ENCODE assay signal across 13 mouse cellular contexts in the genomic region with DNA sequence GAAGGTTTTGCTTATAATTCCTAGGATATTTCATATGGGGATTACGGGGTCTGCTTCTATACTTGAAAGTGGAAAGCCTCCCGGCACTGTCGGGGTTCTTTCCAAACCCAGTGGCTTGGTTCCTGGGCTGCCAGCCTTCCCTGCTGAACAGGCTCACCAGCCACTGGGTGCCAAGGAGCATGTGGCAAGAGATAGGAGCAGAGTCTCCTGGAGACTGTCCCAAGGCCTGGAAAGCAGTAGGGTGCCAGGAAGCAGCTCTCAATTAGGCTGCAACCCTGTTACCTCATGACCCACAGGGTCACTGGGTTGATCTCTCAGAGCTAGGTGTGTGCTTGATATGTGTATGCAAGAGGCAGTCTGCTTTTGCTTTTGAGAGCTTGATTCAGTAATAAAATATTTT. TPM values are rescaled to one million over a fixed set of nuclear protein-coding genes. Genes with fewer than 3 reads are reported as not detected.
DNase-seq lines count a peak whose midpoint lies in the region; ATAC-seq and TF ChIP-seq lines count a peak whose summit lies in the region.
"Had no signal": no experiment of that assay in that cellular context is flagged by ENCODE, and none has a peak within 500 bp of the region (broad histone marks: within the 10 kb centered on the region; RNA-seq: fewer than 3 reads in every experiment).

No protein-coding gene starts in this region.

- no peaks in the 10 kb centered on the region for H3K9me3 ChIP-seq in heart, embryonic 12.5 days (replicated peaks)
- H3K9me3 ChIP-seq in heart, embryonic 11.5 days (replicated peaks; ENCODE audit: control insufficient read depth, low read length): no peaks in the 10 kb centered on the region
- H3K9me3 ChIP-seq in CH12.LX (replicated peaks; ENCODE audit: low read length): peaks cover 3% of the 10 kb centered on the region
- H3K9me3 ChIP-seq: liver, embryonic 15.5 days; midbrain, embryonic 12.5 days had no signal

- H3K79me2 ChIP-seq in CH12.LX (replicated peaks; ENCODE audit: control insufficient read depth, extremely low read depth, insufficient read depth, poor library complexity, severe bottlenecking): peaks cover 22% of the 10 kb centered on the region

- 0 out of 2 replicates have a peak overlapping the region, but pooled peaks have one; percentile 27 for H3K27ac ChIP-seq in heart, embryonic 12.5 days (ENCODE audit: poor library complexity, severe bottlenecking)
- H3K27ac ChIP-seq in heart, embryonic 11.5 days (ENCODE audit: low read depth, low read length): no peak overlapping the region
- no peak overlapping the region for H3K27ac ChIP-seq in CH12.LX (ENCODE audit: insufficient read depth, low read depth)
- H3K27ac ChIP-seq: midbrain, embryonic 12.5 days; stomach, postnatal 0 days had no signal

- no peak for ATAC-seq in heart, embryonic 12.5 days (ENCODE audit: insufficient number of reproducible peaks, low FRiP score)
- ATAC-seq in heart, embryonic 11.5 days (replicated peaks; ENCODE audit: insufficient number of reproducible peaks, low FRiP score, low TSS enrichment): no peak

- no peak for TF ChIP-seq RAD21 in CH12.LX (IDR thresholded peaks at IDR 0.05; ENCODE audit: low read depth, low read length)

- H3K36me3 ChIP-seq in heart, embryonic 12.5 days: no peaks in the 10 kb centered on the region
- H3K36me3 ChIP-seq in heart, embryonic 11.5 days (ENCODE audit: control insufficient read depth, insufficient read depth, low read length): no peaks in the 10 kb centered on the region
- H3K36me3 ChIP-seq in CH12.LX (replicated peaks in 1 of 2; ENCODE audit: control insufficient read depth in 1 of 2, insufficient read depth in 1 of 2, low read length in 1 of 2): peaks cover 0 to 6% of the 10 kb centered on the region in 2 experiments
- H3K36me3 ChIP-seq: liver, embryonic 15.5 days; midbrain, embryonic 12.5 days had no signal

- dilution Hi-C loops in CH12.LX (cut with MboI; ENCODE audit: extremely low pct_ligation_motif_present, extremely low pct_unique_long_range_greater_than_20kb, low sequenced_read_pairs): no loop called here

- no peak for TF ChIP-seq POLR2A in CH12.LX (IDR thresholded peaks at IDR 0.05; ENCODE audit: low read depth, low read length)

- TF ChIP-seq CTCF in CH12.LX (conservative IDR thresholded peaks at IDR 0.05 in 1 of 2, IDR thresholded peaks at IDR 0.05 in 1 of 2; ENCODE audit: low read depth in 2 of 2, low read length in 2 of 2): no peak

- peak; percentile 47 to 55 for DNase-seq in cerebellum, adult 18-20 months
- DNase-seq in cerebellum, postnatal 36 days: no peak
- no peak for DNase-seq in CH12.LX (ENCODE audit: extremely low read depth)
- DNase-seq in cerebellum, postnatal 14 days: peak; percentile 40
- no peak for DNase-seq in embryo, embryonic 10.5 days (ENCODE audit: low spot score)
- no peak for DNase-seq in left cerebral cortex, postnatal 14 days (ENCODE audit: low spot score in 2 of 2)
- DNase-seq: embryo, embryonic 11 days; right cerebral cortex, postnatal 4 days had no signal

- 85% methylated on average over 3 of the region's 3 CpGs for WGBS in heart, embryonic 12.5 days
- WGBS in heart, embryonic 11.5 days (ENCODE audit: insufficient replicate concordance): 86% methylated on average over 3 of the region's 3 CpGs

- no peak overlapping the region for H3K9ac ChIP-seq in heart, embryonic 12.5 days
- H3K9ac ChIP-seq in heart, embryonic 11.5 days (ENCODE audit: low read depth, low read length): no peak overlapping the region
- H3K9ac ChIP-seq in CH12.LX (ENCODE audit: insufficient read depth, low read depth): no peak overlapping the region
- H3K9ac ChIP-seq: liver, embryonic 15.5 days; midbrain, embryonic 12.5 days had no signal

- no peak for TF ChIP-seq EP300 in CH12.LX (IDR thresholded peaks at IDR 0.05; ENCODE audit: low read length)

- H3K27me3 ChIP-seq in heart, embryonic 12.5 days (replicated peaks): no peaks in the 10 kb centered on the region
- no peaks in the 10 kb centered on the region for H3K27me3 ChIP-seq in heart, embryonic 11.5 days (ENCODE audit: control insufficient read depth, insufficient read depth, low read length)
- peaks cover 41% of the 10 kb centered on the region for H3K27me3 ChIP-seq in CH12.LX (replicated peaks)

- no peak overlapping the region for H3K4me3 ChIP-seq in heart, embryonic 12.5 days
- H3K4me3 ChIP-seq in heart, embryonic 11.5 days (ENCODE audit: low read depth, low read length): no peak overlapping the region
- H3K4me3 ChIP-seq in CH12.LX (replicated peaks in 1 of 3; ENCODE audit: low read depth in 2 of 3, low read length in 2 of 3, poor library complexity in 1 of 3): no peak overlapping the region
- H3K4me3 ChIP-seq: midbrain, embryonic 12.5 days had no signal

- H3K4me2 ChIP-seq in heart, embryonic 12.5 days: no peak overlapping the region
- no peak overlapping the region for H3K4me2 ChIP-seq in heart, embryonic 11.5 days
- no peak overlapping the region for H3K4me2 ChIP-seq in CH12.LX (ENCODE audit: insufficient read depth, low read depth, poor library complexity, severe bottlenecking)
- H3K4me2 ChIP-seq: midbrain, embryonic 12.5 days had no signal

- peaks cover 14% of the 10 kb centered on the region for H3K4me1 ChIP-seq in heart, embryonic 12.5 days (replicated peaks)
- H3K4me1 ChIP-seq in heart, embryonic 11.5 days (ENCODE audit: control insufficient read depth, insufficient read depth, low read length): peaks cover 11% of the 10 kb centered on the region; the same call in 1 of the 2 replicates
- peaks cover 10 to 25% of the 10 kb centered on the region in 2 experiments for H3K4me1 ChIP-seq in CH12.LX (ENCODE audit: control insufficient read depth in 1 of 2, insufficient read depth in 2 of 2)

- intact Hi-C loops in left cerebral cortex, postnatal 14 days (cut with DNase I): no loop called here

- in situ Hi-C loops in CH12.LX (cut with MboI; ENCODE audit: low pct_ligation_motif_present, low pct_unique_long_range_greater_than_20kb, low sequenced_read_pairs): no loop called here

TF ChIP-seq in CH12.LX, 34 proteins besides CTCF, POLR2A, EP300 and RAD21:
- TF ChIP-seq ETS1 (conservative IDR thresholded peaks at IDR 0.05; ENCODE audit: low read depth, low read length): no peak
- TF ChIP-seq RCOR1 (conservative IDR thresholded peaks at IDR 0.05; ENCODE audit: low read depth, low read length): no peak
- no peak for TF ChIP-seq USF2 (conservative IDR thresholded peaks at IDR 0.05; ENCODE audit: low read depth, low read length)
- TF ChIP-seq TCF12 (IDR thresholded peaks at IDR 0.05; ENCODE audit: low read depth, low read length): 0 out of 2 replicates have a peak, but pooled peaks have one; percentile 3
- TF ChIP-seq MAZ (IDR thresholded peaks at IDR 0.05; ENCODE audit: low read depth, low read length): no peak

RNA-seq across cellular contexts. Expression of a gene that starts 1.3 kb away (rescaled TPM):
- polyA plus RNA-seq in heart, embryonic 12.5 days (2016; fragmentation: Nextera tagmentation; extraction: Ambion mirVana): 115 and 119 TPM in 2 replicates
- polyA plus RNA-seq in heart, embryonic 11.5 days (2014; fragmentation: Nextera tagmentation; extraction: Ambion mirVana): 81.2 and 82.3 TPM in 2 replicates
- total RNA-seq in CH12.LX (2012; rRNA removed) (42.7 and 45.7 TPM in 2 replicates), CH12.LX (2014; rRNA removed) (51.9 and 60.6 TPM in 2 replicates)
- 91.8 and 103 TPM in 2 replicates for polyA plus RNA-seq in CH12.LX (2012; ENCODE audit: insufficient read length, low read depth)
- total RNA-seq in left cerebral cortex, postnatal 14 days (2021): 100 to 1,000 TPM; 156 to 160 TPM

RNA-seq across cellular contexts. Expression of a gene that starts 28.1 kb away (rescaled TPM):
- polyA plus RNA-seq in heart, embryonic 12.5 days (2016; fragmentation: Nextera tagmentation; extraction: Ambion mirVana): 86.0 and 86.5 TPM in 2 replicates
- polyA plus RNA-seq in heart, embryonic 11.5 days (2014; fragmentation: Nextera tagmentation; extraction: Ambion mirVana): 92.4 and 95.9 TPM in 2 replicates
- total RNA-seq in CH12.LX (2012; rRNA removed) (47.0 and 74.9 TPM in 2 replicates), CH12.LX (2014; rRNA removed) (75.1 and 76.4 TPM in 2 replicates)
- polyA plus RNA-seq in CH12.LX (2012; ENCODE audit: insufficient read length, low read depth): 119 and 125 TPM in 2 replicates
- 10 to 100 TPM; 72.8 to 78.9 TPM for total RNA-seq in left cerebral cortex, postnatal 14 days (2021)

Comparison
In these comparisons a context has a peak if more than half of its experiments do, and no peak if none do; other contexts are left out.
1. DNase-seq: peak in cerebellum, adult 18-20 months (2 of 2) and cerebellum, postnatal 14 days (2 of 2); none in cerebellum, postnatal 36 days (0 of 2), CH12.LX (single experiment), embryo, embryonic 10.5 days (single experiment) and left cerebral cortex, postnatal 14 days (0 of 2).